Mouse (Mus musculus): ENCODE results near the gene Rexo5.

GRCm38 (mm10) chr7:119866136-119866535, 72.3 kb downstream of the Rexo5 start:
- no peak for TF ChIP-seq CEBPB (IDR thresholded peaks at IDR 0.05; ENCODE audit: insufficient read depth, poor library complexity, severe bottlenecking)
- TF ChIP-seq POLR2A (IDR thresholded peaks at IDR 0.05; ENCODE audit: insufficient read length, low read depth) = no peak
- TF ChIP-seq POLR2AphosphoS2 (IDR thresholded peaks at IDR 0.05; ENCODE audit: insufficient read length, low read depth) = no peak
- no peak for TF ChIP-seq USF1 (IDR thresholded peaks at IDR 0.05; ENCODE audit: low read depth)
- no peak for TF ChIP-seq MYOD1 (IDR thresholded peaks at IDR 0.05; ENCODE audit: control insufficient read depth in 1 of 3, insufficient read length in 2 of 3, low read depth in 2 of 3)
- no peak for TF ChIP-seq MAX (IDR thresholded peaks at IDR 0.05; ENCODE audit: low read depth)
- no peak for TF ChIP-seq SRF (IDR thresholded peaks at IDR 0.05; ENCODE audit: control insufficient read depth, insufficient read length, low read depth)

All from myocyte (in vitro differentiated cells).